Mouse (Mus musculus) kidney, adult 9 months (tissue): ENCODE measurements around the gene Clint1.

Source experiments
- DNase-seq: peaks from one replicate; pipeline ENCODE4 v3.0.0; 2022

The Clint1 gene

DNA sequence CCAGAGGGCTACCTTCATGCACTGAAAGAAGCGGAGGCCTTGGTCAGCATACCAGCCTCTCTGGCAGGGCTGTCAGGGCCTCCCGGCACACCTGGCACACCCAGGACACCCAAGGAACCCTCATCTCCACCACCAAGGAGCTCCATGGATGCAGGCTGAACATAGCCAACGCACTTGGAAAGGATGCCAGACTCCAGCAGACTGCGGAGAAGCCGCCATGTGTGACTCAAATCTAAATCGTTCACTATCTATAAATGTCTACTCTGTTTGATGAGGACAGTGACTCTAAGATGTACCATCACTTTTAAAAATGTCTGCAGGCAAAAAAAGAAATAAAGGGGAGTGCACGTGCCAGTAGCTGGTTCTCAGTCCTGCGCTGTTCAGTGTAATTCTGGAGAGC, 85.6 kb downstream of the Clint1 start:
- DNase-seq, result no peak

DNA sequence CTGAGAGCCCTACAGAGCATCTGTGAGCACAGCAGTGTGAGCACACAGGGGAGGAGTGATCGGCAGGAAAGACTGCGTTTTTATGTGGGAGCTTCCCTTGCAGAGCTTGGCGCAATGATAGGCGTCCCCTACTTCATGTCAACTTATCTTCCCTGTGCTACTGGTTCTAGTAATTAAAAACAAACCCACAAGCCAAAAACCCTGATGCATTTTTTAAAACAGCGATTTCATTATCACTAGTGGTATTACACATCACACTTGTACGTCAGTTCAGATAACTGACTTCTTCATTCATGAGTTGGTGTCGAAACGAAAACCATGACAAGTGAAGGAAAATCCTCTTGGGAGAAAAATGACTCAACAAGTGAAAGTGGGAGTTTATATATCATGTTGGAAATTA, 87.1 kb downstream of the Clint1 start:
- DNase-seq, result no peak

DNA sequence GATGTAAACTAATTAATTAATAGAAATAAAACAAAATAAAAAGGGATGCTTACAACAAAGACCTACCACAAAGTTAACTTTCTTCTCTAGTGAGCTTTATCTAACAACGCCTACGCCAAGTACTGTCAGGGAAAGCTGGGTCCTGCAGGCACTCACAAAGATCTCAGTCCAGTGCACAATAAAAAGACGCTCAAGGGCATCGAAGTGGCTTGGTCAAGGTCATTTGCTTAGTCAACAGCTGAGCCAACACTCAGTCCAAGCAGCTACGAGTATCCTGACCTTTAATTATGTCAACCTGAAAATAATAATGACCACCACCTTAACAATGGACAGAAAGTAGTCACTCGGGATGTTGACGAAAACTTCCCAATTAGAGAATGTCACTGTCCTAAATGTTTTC, 90.4 kb downstream of the Clint1 start:
- DNase-seq, result no peak

DNA sequence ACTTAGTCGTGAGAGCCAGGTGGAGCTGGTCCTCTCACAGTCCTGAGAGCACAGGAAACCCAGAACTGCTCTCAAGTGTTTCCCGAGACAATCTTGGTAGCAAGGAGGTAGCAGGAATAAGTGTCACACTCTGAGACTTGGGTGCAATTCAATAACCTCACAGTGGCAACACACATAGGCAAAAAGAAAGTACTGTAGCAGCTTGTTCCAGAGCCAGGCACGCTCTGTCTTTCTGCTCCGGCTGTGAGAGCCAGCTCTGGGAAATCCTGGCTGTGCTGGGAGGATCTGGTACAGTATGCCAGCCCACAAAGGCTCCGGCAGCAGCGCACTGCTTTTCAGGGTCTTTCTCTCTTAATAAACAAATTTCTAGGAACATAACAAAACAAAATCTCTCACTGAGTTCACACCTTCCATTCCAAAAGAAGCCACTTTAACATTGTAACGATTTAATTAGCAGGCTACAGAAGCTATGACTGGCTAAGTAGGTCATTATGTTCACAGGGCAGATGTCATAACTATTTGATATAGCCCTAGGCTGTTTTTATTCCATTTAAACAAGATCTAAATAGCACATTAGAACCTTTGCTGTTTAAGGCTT, 91.4 kb downstream of the Clint1 start:
- DNase-seq, result no peak

DNA sequence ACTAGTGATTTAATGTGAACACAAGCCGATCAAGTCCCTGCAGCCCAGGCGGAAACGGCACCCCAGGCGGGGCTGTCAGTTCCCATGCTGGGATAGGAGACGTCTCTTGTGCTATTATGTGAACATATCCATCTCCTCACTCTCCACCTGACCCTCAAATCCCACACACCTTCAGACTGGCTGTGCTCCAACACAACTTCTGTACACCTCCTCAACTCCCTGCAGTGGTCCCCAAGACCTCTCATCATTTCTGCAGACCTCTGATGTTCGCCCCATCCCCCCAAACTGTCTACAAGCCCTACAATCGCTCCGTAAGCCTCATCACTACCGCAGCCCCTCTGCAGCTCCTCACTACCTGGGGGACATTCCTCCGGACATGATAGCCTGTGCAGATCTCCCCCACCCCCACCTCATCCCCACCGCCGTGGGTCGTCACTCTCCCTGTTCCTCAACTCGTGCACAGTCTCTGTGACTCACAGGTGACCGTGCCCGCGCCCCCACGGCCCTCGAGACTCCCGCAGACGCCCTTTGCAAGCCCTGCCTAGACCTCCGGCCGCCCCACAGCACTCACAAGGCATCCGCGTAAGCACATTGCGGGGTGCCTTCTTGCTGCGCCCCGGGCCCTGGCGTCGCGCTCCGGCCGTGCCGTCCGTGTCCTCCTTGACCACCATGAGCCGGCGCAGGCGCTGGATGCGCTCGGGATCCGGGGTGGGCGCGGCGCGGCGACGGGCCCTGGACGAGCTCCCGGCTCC, 92.2 kb downstream of the Clint1 start:
- no peak for DNase-seq

DNA sequence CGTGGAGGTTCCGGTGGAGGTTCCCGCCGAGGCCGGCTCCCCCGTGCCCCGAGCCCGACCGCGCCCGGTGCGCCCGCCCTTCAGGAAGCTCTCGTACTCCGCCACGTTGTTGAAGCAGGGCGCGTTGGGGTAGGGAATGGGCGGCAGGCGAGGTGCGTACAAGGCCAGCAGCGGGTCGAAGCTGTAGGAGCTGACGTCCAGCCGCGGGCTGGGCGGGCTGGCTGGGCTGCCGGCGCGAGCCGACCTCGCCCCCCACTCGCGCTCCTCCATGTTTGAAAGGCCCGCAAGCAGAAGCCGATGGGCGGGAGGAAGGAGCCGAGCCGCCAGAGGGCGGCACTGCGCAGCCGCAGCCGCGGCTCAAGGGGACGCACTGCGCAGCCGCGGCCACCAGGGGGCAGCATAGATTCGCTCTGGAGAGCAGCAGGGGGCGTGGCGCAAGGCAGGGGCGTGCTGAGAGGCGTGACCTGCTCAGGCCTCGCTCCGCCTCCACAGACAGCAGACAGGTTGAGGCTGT, 92.8 kb downstream of the Clint1 start, which contains the start of gene Lsm11:
Gene Lsm11, minus strand, starts transcription at position 293 of the 514 bp plus-strand sequence.
- peak; percentile 98 for DNase-seq

DNA sequence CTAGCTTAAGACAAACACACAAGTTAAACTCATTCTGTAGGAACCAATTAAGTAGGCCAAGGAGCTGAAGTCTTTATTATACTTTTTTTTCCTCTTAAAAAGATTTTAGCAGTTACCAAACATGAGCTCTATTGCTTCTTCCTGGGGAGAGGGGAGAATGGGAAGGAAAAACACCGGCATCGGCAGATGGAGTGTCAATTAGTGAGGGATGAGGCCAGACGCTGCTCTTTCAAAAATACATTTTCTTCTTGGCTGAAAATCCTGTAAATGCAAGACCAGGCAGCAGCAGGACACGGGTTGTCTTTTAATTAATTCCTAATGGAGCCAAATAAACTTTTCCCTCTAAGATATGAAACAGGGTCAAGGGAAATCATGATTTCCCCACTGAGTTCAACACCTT, 94.9 kb downstream of the Clint1 start:
- no peak for DNase-seq

DNA sequence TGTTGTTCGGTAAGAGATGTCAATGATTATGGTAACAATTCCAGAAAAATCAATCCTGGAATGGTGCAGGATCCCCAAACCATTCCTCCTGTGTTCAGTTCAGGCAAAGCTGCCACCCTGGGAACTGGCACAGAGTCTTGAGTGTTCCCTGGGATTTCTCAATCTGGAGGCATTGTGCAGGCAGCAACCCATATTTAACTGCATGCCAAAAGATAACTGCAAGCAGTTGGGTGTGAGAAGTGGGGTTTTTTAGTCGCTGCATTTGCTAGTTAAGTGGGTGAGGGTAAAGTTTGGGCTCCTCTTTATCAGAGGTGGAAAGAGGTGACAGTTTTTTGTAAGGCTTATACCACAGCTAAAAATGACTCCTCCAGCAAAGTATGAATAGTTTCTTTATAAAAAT, 95.6 kb downstream of the Clint1 start:
- no peak for DNase-seq

DNA sequence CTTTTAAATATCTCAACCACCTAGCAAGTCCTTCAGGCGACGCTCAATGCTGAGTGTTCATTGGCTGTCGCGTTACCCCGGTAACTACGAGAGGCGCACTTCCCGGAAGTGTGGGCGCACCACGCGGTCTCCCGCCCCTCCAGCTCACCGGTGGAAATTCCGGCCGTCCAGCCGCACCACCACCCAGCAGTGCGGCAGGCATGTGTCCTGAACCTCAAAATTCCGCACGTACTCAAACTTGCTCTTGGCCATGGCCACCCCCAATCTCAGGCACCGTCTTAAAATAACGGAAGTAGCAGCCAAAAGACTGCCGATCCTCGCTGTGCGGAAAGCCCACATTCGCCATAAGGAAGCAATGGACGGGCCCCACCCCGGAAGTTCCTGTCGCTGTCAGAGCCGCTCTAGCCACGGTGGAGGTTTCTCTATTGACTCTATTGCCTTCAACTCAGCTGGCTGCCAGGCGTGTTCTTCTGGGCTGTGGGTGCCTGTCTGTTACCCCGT, 103.3 kb downstream of the Clint1 start, which contains the start of gene Thg1l:
Gene Thg1l, minus strand, starts transcription at position 368 of the 501 bp plus-strand sequence.
- peak; percentile 95 for DNase-seq

DNA sequence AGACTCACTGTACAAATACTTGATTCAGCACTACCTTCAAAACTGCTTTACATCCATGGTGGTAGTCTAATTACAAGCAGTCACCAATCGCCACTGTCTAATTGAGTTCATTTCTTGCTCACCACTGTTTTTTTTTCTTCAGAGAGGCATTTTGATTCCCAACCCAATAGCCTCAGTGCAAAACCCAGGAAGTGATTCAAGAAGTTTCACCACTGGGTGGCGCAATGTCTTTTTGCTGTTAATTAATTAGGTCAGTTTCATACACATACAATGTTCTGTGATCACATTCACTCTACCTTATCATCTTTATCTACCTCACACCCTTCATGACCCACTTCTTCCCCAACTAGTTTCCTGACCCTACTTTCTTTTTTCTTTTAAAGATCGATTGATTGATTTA, 107.7 kb downstream of the Clint1 start:
- DNase-seq, result no peak

DNA sequence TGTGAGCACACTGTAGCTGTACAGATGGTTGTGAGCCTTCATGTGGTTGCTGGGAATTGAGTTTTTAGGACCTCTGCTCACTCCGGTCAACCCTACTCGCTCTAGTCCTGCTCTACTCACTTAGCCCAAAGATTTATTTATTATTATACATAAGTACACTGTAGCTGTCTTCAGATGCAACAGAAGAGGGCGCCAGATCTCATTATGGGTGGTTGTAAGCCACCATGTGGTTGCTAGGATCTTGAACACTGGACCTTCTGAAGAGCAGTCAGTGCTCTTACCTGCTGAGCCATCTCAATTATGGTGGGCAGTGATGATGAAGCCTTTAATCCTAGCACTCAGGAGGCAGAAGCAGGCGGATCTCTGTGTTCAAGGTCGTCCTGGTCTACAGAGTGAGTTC, 108.2 kb downstream of the Clint1 start:
- no peak for DNase-seq
